Mouse (Mus musculus) liver, adult 2 months (tissue): Measurements from ENCODE around the gene Pi4kb. TPM values are rescaled to one million over a fixed set of nuclear protein-coding genes. Genes with fewer than 3 reads are reported as not detected.
"Not testable (repeated sequence)": the region's sequence is repeated elsewhere in the genome, so short reads cannot be mapped to it uniquely, and the experiment has no call there.

Source experiments
- DNase-seq: peaks from one replicate; pipeline ENCODE4 v3.0.0-alpha.2; 2011; ENCODE audit warnings: low read depth, low spot score; ENCODE audit errors: extremely low read depth
- H3K27ac ChIP-seq: fragments of 200-500 bp; replicated peaks from 2 replicates; pipeline ENCODE4 v1.5.1; 2012; ENCODE audit warnings: low read depth, mild to moderate bottlenecking, control low read depth, inconsistent platforms, low read length; ENCODE audit not compliant: insufficient read depth
- H3K27me3 ChIP-seq: fragments of 200-500 bp; 2 replicates; pipeline ENCODE4 v1.6.1; 2012; ENCODE audit warnings: mild to moderate bottlenecking, moderate library complexity, low read length, inconsistent platforms; ENCODE audit not compliant: control insufficient read depth, insufficient read depth
- H3K36me3 ChIP-seq: fragments of 200-500 bp; 2 replicates; pipeline ENCODE4 v1.6.1; 2012; ENCODE audit warnings: low read length, inconsistent platforms; ENCODE audit not compliant: control insufficient read depth, insufficient read depth
- H3K4me1 ChIP-seq: fragments of 200-500 bp; 2 replicates; pipeline ENCODE4 v1.6.1; 2011; ENCODE audit warnings: low read length; ENCODE audit not compliant: control insufficient read depth, insufficient read depth
- H3K4me3 ChIP-seq: fragments of 200-500 bp; 2 replicates; pipeline ENCODE4 v1.5.1; 2011; ENCODE audit warnings: low read depth, mild to moderate bottlenecking, control low read depth, low read length, moderate library complexity; ENCODE audit not compliant: insufficient read depth
- H3K79me2 ChIP-seq: fragments of 200-500 bp; 2 replicates; pipeline ENCODE4 v1.6.1; 2012; ENCODE audit warnings: inconsistent platforms, mild to moderate bottlenecking, low read length, moderate library complexity; ENCODE audit not compliant: control insufficient read depth, insufficient read depth
- H3K9ac ChIP-seq: fragments of 200-500 bp; 2 replicates; pipeline ENCODE4 v1.6.1; 2012; ENCODE audit warnings: low read depth, mild to moderate bottlenecking, control low read depth, inconsistent platforms, low read length
- CTCF ChIP-seq: fragments of 200-500 bp; IDR thresholded peaks from 2 replicates; pipeline ENCODE4 v1.5.1; 2011; ENCODE audit warnings: low read depth, low read length, control low read depth
- POLR2A ChIP-seq: fragments of 200-500 bp; IDR thresholded peaks from 2 replicates; pipeline ENCODE4 v1.6.1; 2011; ENCODE audit warnings: low read length, control low read depth; ENCODE audit not compliant: insufficient read depth; ENCODE audit errors: extremely low read depth
- WGBS: fragments of 180-500 bp; shearing (Covaris S2); methylation state at CpG from one replicate; pipeline ENCODE4 v1.1.7; 2018; 5-methylcytosine and 5-hydroxymethylcytosine counted together
- polyA plus RNA-seq: library from polyadenylated mRNA; depleted of rRNA; stranded (reverse); fragments of >200 nt; gene quantifications from 2 replicates; pipeline ENCODE4 v1.2.3, GENCODE M21; 2012
- total RNA-seq: library from RNA; depleted of rRNA; stranded (reverse); fragments of >200 nt; gene quantifications from 2 replicates; pipeline ENCODE4 v1.2.3, GENCODE M21; 2014

Gene Pi4kb
- total and polyA plus RNA-seq, 2 experiments: 26.0 to 26.5 TPM

- H3K9ac ChIP-seq, H3K36me3 ChIP-seq, DNase-seq, H3K27ac ChIP-seq, H3K79me2 ChIP-seq, H3K27me3 ChIP-seq, H3K4me1 ChIP-seq, H3K4me3 ChIP-seq: not testable (repeated sequence)
- WGBS: 44% methylated on average over 4 of the region's 4 CpGs
- peak; percentile 48 for TF ChIP-seq CTCF
These were observed 30.8 kb upstream of the Pi4kb start for GRCm38 (mm10) chr3:94943706-94944105.

GRCm38 (mm10) chr3:94948066-94948614, 26.4 kb upstream of the Pi4kb start:
- no peak for DNase-seq
- H3K9ac ChIP-seq: no peak overlapping the region
- no peaks in the 10 kb centered on the region for H3K36me3 ChIP-seq
- TF ChIP-seq POLR2A (no peak), CTCF (peak; percentile 46)
- H3K79me2 ChIP-seq: no peaks in the 10 kb centered on the region; the same call in 1 of the 2 replicates
- H3K27ac ChIP-seq: no peak overlapping the region
- H3K27me3 ChIP-seq: no peaks in the 10 kb centered on the region
- H3K4me3 ChIP-seq: no peak overlapping the region
- 68% methylated on average over 3 of the region's 3 CpGs for WGBS
- peaks cover 10% of the 10 kb centered on the region for H3K4me1 ChIP-seq

GRCm38 (mm10) chr3:94949645-94950044, 24.9 kb upstream of the Pi4kb start:
- no peak overlapping the region for H3K9ac ChIP-seq
- 27% methylated on average over 3 of the region's 3 CpGs for WGBS
- H3K79me2 ChIP-seq: no peaks in the 10 kb centered on the region; the same call in 1 of the 2 replicates
- peak; percentile 99 for DNase-seq
- H3K36me3 ChIP-seq: no peaks in the 10 kb centered on the region
- no peak overlapping the region for H3K4me3 ChIP-seq
- peak overlapping the region; percentile 82; the same call in 1 of the 2 replicates for H3K27ac ChIP-seq
- TF ChIP-seq CTCF (no peak), POLR2A (no peak)
- no peaks in the 10 kb centered on the region for H3K27me3 ChIP-seq
- peaks cover 12% of the 10 kb centered on the region for H3K4me1 ChIP-seq

GRCm38 (mm10) chr3:94952806-94953205, 21.7 kb upstream of the Pi4kb start:
- Histone ChIP-seq H3K9ac (no peak overlapping the region), H3K4me1 (peaks cover 10% of the 10 kb centered on the region), H3K79me2 (no peaks in the 10 kb centered on the region; the same call in 1 of the 2 replicates), H3K27ac (no peak overlapping the region), H3K27me3 (no peaks in the 10 kb centered on the region), H3K36me3 (peaks cover 10% of the 10 kb centered on the region), H3K4me3 (no peak overlapping the region)
- TF ChIP-seq CTCF (no peak), POLR2A (no peak)
- DNase-seq: no peak
- WGBS: 86% methylated on average over 5 of the region's 5 CpGs

GRCm38 (mm10) chr3:94953384-94953763, 21.2 kb upstream of the Pi4kb start:
- peak overlapping the region; percentile 64 for H3K9ac ChIP-seq
- H3K36me3 ChIP-seq: peaks cover 13% of the 10 kb centered on the region
- no peak for TF ChIP-seq POLR2A
- peaks cover 10% of the 10 kb centered on the region for H3K4me1 ChIP-seq
- no peaks in the 10 kb centered on the region for H3K27me3 ChIP-seq
- no peaks in the 10 kb centered on the region; the same call in 1 of the 2 replicates for H3K79me2 ChIP-seq
- 8% methylated on average over 9 of the region's 9 CpGs for WGBS
- peak overlapping the region; percentile 74 for H3K27ac ChIP-seq
- no peak for DNase-seq
- H3K4me3 ChIP-seq: peak overlapping the region; percentile 59

- Histone ChIP-seq H3K36me3 (peaks cover 17% of the 10 kb centered on the region), H3K79me2 (no peaks in the 10 kb centered on the region; the same call in 1 of the 2 replicates), H3K4me1 (peaks cover 10% of the 10 kb centered on the region), H3K27ac (peak within 1 kb of the TSS; percentile 74), H3K27me3 (no peaks in the 10 kb centered on the region), H3K9ac (peak within 1 kb of the TSS; percentile 86), H3K4me3 (peak within 1 kb of the TSS; percentile 80)
- TF ChIP-seq CTCF (no peak), POLR2A (0 out of 2 replicates have a peak, but pooled peaks have one; percentile 48)
- WGBS: under 1% methylated on average over 50 of the region's 50 CpGs
- peak; percentile 99 for DNase-seq
These were observed 20.5 kb upstream of the Pi4kb start, which contains the start of gene Rfx5 for GRCm38 (mm10) chr3:94953764-94954616. TSS of gene Rfx5 (plus strand) at chr3:94954075.
